Mouse (Mus musculus): ENCODE measurements around the gene Mrgpre. TPM values are rescaled to one million over a fixed set of nuclear protein-coding genes. Genes with fewer than 3 reads are reported as not detected.
A peak's percentile ranks its signal among the peaks of the same experiment; 100 is the strongest.

Mrgpre gene
- total RNA-seq, 1 experiment from 2014 or later = 2.0 TPM

GRCm38 (mm10) chr7:143777375-143777774 lies 6.9 kb downstream of the Mrgpre start:
- DNase-seq = no peak

DNA sequence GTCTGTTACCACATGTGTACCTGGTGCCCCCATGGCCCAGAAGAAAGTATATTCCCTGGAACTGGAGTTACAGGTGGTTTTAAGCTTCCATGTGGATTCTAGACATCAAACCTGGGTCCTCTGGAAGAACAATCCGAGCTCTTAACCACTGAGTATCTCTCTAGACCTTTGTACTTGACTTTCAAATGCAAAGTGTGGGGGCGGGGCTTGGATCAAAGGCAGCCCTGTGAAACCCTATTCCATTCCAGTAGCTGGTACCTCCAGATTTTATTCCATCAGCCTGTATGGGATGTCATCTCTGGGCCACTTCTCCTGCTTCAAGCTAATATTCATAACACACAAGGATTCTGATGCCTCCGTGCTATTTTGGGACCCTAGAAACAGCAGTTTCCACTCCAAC lies 8.2 kb downstream of the Mrgpre start:
- DNase-seq = no peak

DNA sequence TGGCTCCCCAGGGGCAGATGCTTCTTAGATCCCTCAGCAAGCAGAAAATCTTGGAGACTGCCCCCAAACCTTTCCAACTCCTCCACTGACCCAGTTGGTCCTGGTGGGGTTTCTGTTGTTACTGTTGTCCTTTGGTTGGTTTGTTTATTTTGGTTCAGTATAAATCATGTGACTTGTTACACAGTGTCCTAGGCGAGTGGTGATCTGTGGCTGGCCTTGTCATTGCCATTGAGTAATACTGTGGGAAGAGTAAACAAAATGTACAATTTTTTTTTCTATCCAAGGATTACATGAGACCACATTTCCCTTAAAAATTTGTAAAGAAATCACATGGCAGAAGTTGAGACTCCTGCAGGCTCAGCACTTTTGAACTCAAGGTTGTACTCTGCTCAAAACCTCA lies 14.8 kb downstream of the Mrgpre start:
- no peak for DNase-seq

DNA sequence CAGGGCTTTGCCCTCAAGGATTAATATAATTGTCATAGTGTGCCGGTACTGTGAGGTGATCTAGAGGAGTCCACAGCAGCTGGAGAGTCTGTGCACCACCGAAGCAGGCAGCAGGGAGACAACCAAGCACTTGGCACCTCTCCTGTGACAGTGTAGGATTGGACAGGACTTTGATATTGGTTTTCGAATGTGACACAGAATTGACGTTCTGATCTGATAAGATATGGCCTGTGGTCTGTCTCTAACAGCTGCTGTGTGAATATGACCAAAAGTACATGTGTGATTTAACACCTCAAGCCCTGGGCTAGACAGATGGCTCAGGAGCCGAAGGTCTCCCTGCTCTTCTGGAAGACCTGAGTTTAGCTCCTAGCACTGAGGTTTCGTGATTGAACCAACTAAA lies 16.0 kb downstream of the Mrgpre start:
- no peak for DNase-seq

- DNase-seq = no peak
Observed at GRCm38 (mm10) chr7:143766893-143767292, 17.4 kb downstream of the Mrgpre start, which contains the start of gene Mrgprg. Mrgprg (minus strand) TSS chr7:143766993.

DNA sequence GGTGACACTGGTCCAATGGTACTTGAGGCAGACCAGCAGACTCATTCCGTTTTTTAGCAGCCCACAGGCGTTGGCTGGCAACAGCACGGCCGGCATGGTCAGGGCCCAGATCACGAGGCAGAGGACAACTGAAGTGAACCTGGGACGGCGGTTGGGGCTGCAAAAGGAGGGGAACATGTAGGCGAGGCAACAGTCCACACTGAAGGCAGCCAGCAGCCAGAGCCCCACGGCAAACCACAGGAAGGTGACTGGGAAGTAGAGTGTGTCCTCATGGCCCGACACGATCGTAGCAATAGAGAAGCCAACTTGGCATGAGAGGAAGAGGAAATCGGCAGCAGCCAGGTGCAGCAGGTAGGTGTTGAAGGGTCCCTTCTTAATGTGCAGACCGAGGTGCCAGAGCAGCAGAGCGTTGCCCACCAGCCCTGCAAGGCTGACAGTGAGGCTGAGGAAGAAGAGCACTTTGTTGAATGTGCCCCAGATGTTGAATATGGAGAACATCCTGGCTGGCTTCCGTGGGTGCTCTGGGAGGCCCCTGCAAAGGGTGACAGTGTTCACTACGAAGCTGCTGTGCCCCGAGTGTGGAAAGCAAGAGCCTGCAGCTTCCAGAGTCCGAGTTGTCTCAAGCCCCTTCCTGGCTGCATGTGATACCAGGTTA lies 19.3 kb downstream of the Mrgpre start:
- no peak for DNase-seq

DNA sequence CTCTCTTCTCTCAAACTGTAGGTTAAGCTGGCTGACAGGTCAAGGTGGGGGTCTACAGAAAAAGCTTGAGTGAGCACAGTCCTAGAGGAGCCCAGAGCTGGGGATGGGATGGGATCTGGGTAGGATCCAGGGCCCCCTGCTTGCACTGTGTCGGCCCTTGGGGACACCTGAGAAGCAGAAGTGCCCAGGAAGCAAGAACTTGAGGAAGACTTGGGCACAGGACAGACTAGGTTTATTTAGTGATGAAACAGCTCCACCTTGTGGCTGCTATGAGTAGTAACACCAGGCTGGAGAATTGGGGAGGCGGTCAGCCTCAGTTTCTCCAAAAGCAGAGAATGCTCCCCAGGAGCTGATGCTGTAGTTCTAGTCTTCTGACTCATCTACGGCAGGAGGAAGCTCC lies 20.5 kb downstream of the Mrgpre start:
- no peak for DNase-seq

GRCm38 (mm10) chr7:143758956-143759355 lies 25.3 kb downstream of the Mrgpre start:
- DNase-seq = no peak

DNA sequence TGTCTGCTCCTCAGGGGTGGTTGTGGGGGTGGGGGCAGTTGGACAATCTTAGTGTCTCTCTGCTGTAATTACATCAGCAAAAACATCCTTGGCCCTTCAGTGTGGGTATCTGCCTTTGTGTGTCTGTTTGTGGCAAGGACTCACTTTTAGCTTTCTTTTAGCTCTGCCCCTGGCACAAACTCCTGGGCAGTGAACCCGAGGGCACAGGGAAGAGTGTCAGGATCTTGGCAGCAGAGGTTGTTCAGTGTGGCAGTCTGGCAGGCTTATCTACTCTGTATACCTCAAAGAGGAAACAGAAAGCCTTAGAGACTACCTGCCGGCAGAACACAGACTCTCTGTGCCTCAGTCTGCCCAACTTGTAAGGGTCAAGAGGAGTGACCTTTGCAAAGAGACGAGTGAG lies 26.6 kb downstream of the Mrgpre start:
- no peak for DNase-seq

GRCm38 (mm10) chr7:143757027-143757390 lies 27.3 kb downstream of the Mrgpre start:
- DNase-seq = peak; percentile 77

- no peak for DNase-seq
Observed at GRCm38 (mm10) chr7:143756125-143757026, 27.9 kb downstream of the Mrgpre start, which contains the start of gene Osbpl5. Osbpl5 (minus strand) TSS chr7:143756985.

DNA sequence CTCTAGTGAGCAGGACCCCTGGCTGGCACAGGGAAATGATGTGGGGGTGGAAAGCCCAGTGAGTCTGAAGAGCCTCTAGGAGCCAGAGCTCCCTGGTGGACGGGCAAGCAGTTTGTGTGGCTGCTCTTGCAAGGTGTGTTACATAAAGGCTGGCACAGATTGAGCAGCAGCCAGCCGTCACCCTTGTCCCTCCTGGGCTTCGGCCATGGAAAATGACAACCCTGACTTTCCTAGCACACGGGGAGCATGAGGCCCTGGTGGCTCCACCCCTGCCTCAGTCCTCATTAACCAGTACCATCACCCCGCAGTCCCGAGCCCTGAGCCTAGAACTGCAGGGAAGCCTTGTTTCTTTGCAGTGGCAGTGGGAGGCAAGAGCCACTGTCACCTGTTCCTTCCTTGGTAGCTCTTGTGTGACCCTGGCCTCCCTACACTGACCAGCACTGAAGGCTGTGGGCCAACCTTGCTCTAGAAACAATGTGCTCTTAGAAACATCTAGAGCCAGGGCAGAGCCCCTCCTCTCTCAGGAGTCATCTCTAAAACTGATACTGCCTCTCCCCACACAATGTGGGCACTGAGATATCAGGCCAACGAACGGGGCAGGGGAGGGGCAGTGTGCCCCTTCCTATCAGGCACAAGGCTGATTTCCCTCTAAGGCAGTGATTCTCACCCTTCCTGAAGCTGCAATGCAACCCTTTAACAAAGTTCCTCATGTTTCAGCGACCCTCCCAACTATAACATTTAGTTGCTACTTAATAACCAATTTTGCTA lies 28.8 kb downstream of the Mrgpre start:
- DNase-seq = no peak

DNA sequence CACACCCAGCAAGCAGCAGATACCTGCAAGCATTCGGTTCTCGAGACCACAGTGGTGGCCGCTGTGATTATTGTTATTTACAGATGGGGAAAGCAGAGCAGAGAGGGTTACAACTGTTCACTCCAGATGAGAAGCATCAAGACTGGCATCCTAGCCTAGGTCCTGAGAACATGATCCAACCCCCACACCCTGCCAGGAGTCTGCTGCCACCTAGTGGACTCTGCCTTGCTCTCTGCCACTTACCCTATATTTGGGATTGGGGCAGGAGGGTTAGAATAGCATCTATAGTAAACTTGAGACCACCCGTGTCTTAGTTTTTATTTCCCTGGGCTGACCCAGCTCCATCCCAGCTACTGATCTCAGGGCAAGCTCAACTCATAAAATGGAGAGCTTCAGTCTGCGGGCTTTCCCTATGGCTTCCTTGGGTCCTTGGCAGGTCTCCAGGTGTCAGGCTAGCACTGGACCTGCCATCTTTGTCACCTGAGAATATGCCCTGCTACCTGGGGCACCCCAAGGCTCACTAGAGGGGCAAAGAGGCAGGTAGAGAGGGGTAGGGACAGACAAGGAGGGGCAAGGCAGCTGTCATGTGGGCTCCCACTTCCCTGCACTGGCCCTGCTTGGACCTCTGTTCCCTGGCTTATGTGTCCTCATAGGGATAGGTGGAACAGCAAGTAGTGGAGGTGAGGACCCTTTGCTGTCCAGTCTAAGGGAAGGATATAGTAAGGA lies 30.1 kb downstream of the Mrgpre start:
- peak; percentile 65 for DNase-seq

GRCm38 (mm10) chr7:143752606-143753005 lies 31.7 kb downstream of the Mrgpre start:
- no peak for DNase-seq

DNA sequence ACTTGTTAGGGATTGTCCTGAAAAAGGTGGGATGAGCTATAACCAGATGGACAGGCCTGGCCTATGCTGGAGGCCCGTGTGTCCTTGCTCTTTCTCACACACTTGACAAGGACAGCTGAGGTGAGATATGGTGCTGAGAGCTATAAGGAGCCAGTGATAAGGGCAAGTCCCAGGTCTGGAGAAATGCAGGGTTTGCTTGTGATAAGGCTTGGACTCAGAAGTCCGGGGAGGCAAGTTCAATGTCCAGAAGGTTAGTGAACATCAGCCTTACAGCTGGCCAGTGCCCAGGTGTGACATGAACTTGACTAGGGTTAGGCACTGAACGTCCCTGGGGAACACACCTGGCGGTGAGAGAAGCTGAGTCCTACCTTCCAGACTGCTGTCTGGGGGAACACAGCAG lies 32.2 kb downstream of the Mrgpre start:
- DNase-seq = no peak

DNA sequence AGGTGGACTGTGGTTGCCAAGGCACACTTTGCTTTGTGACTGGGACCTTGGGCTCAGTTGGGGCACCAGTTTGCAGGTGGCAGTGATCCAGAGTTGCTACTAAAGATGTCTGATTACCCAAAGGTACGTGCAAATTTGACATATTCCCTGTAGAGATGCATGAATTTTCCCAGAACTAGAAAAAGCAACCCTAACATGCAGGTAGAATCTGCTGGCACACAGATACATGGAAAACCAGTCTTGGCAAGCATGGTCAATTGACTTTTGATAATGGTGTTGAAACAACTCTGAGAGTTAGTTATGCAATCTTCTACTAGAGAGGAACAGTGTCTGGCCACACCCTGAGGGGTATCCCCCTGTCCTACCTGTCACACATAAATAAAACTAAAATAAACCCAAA lies 32.9 kb downstream of the Mrgpre start:
- no peak for DNase-seq

DNA sequence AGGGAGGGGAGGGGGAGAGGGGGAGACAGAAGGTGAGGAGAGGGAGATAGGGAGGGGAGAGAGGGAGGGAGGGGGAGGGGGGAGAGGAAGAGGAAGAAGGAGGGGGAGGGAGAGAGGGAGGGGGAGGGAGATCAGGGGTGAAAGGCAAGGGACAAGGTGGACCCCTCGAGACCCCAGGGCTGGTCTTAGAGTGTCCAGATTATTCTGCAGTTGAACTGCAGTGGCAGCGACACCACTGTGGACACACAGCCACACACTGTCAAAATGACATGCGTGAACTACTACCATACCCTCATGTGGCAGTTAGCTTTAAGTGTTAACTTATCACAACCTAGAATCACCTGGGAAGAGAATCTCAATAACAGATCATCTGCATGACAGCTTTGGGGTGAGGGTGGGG lies 35.3 kb downstream of the Mrgpre start:
- no peak for DNase-seq

- peak; percentile 89 for DNase-seq
Observed at GRCm38 (mm10) chr7:143748041-143748868, 36.0 kb downstream of the Mrgpre start.

GRCm38 (mm10) chr7:143740653-143741052 lies 43.6 kb downstream of the Mrgpre start:
- DNase-seq = no peak

DNA sequence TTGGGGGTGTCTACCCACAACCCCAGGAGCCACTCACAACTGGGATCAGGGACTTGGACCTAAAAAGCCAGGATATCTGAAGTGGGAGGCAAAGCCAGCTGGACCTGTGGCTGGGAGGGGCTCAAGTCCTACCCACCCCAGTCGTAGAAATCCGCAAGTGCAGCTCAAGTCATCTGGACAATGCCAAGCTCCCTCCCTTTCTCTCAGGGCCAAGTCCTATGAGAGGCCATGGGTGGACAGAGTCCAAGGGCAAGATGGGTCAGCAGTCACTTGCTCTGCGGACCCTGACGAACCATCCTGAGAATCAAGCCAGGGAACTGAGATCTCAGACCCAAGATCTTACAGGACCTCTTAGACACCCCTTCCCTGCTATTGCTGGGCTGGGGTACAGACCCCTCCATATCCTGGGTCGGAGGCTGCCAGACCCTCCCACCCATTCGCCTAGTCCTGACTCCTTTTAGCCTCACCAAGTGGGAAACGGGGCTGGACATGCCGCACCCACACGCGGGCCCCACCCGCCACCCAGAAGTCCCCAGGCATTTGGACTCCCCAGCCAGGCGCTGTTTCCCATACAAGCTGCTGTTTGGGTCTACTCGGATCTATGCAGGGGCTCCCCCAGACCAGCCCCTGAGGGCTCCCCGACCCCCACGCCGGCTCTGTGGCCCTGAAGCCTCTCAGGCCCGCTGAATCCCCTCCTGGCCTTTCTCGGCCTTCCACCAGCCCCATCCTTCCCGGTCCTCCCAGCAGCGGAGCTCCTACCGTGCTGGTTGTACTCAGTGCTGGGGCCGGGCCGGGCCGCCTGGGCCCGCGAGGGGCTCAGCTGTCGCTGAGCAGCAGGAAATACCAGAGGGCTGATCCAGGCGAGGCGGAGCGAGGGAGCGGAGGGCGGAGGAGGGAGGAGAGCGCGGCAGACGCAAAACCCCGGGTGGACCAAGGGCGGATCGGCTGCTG lies 44.5 kb downstream of the Mrgpre start:
- DNase-seq = peak; percentile 88

All from adrenal gland, postnatal 25 days (tissue).